ENCODE assay signal across 21 mouse cellular contexts in the genomic region with DNA sequence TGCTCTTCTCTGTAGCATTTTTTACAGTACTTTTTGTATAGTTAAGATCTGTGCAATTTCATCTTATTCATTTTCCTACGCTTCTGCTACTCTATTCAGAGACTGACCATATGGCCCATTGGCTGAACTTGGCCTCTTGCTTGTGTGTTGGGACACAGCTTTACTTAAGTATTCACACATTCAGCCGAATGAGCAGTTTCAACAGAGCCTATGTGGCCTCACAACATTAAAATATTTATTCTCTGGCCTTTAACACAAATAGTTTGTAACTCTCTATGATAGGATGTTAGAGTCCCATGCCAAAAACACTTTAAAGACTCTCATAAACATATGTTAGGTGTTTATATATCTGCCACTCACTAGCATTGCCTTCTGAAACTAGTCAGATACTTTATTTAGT.
DNase-seq lines count a peak whose midpoint lies in the region; ATAC-seq and TF ChIP-seq lines count a peak whose summit lies in the region.
"Had no signal": no experiment of that assay in that cellular context is flagged by ENCODE, and none has a peak within 500 bp of the region (broad histone marks: within the 10 kb centered on the region; RNA-seq: fewer than 3 reads in every experiment).

No protein-coding gene starts in this region.

- DNase-seq in heart, adult 11 months, result peak; percentile 56
- DNase-seq in lung, postnatal 36 days, result no peak
- peak; percentile 25 for DNase-seq in brain, embryonic 14.5 days (ENCODE audit: low read depth)
- DNase-seq in retina, embryonic 14.5 days (ENCODE audit: low spot score), result no peak
- DNase-seq: adrenal gland, postnatal 36 days; cerebellum, adult 11 months; cerebellum, adult 9-11 months; kidney, adult 18-20 months; layer of hippocampus, adult 9-11 months; right cerebral cortex, postnatal 14 days; spleen, adult 18-20 months; thymus, adult 2 months; thymus, postnatal 4 days had no signal

- H3K9me3 ChIP-seq in heart, embryonic 12.5 days (replicated peaks), result no peaks in the 10 kb centered on the region
- H3K9me3 ChIP-seq in lung, embryonic 16.5 days (ENCODE audit: control insufficient read depth, low read length), result no peaks in the 10 kb centered on the region
- no peaks in the 10 kb centered on the region for H3K9me3 ChIP-seq in stomach, embryonic 16.5 days (replicated peaks; ENCODE audit: control insufficient read depth, low read length)
- H3K9me3 ChIP-seq: embryonic facial prominence, embryonic 15.5 days; hindbrain, embryonic 10.5 days; midbrain, embryonic 12.5 days had no signal

- H3K36me3 ChIP-seq in heart, embryonic 12.5 days, result no peaks in the 10 kb centered on the region
- no peaks in the 10 kb centered on the region for H3K36me3 ChIP-seq in lung, embryonic 16.5 days (ENCODE audit: control insufficient read depth, insufficient read depth, low read length)
- no peaks in the 10 kb centered on the region for H3K36me3 ChIP-seq in stomach, embryonic 16.5 days (ENCODE audit: control insufficient read depth, insufficient read depth, low read length)
- H3K36me3 ChIP-seq: embryonic facial prominence, embryonic 15.5 days; hindbrain, embryonic 10.5 days; midbrain, embryonic 12.5 days had no signal

- no peak overlapping the region for H3K4me3 ChIP-seq in heart, embryonic 12.5 days
- no peak overlapping the region for H3K4me3 ChIP-seq in lung, embryonic 16.5 days (ENCODE audit: low read length)
- H3K4me3 ChIP-seq in stomach, embryonic 16.5 days (replicated peaks; ENCODE audit: low read length), result no peak overlapping the region
- H3K4me3 ChIP-seq: embryonic facial prominence, embryonic 15.5 days; hindbrain, embryonic 10.5 days; midbrain, embryonic 12.5 days had no signal

- TF ChIP-seq CTCF in brain, embryonic 14.5 days (IDR thresholded peaks at IDR 0.05; ENCODE audit: borderline replicate concordance, extremely low read depth, insufficient read depth, insufficient read length), result no peak

- no peak for ATAC-seq in heart, embryonic 12.5 days (ENCODE audit: insufficient number of reproducible peaks, low FRiP score)
- ATAC-seq in lung, embryonic 16.5 days (ENCODE audit: low read depth), result peak; percentile 62
- peak; percentile 53; the same call in 1 of the 2 replicates for ATAC-seq in stomach, embryonic 16.5 days (ENCODE audit: insufficient read depth, low FRiP score)
- ATAC-seq: CD4-positive, CD25-positive, alpha-beta regulatory T cell, adult 4 months had no signal

- 80% methylated on average over 2 of the region's 2 CpGs for WGBS in heart, embryonic 12.5 days
- WGBS in lung, embryonic 16.5 days, result 44% methylated on average over 2 of the region's 2 CpGs
- WGBS in stomach, embryonic 16.5 days, result 51% methylated on average over 2 of the region's 2 CpGs

- TF ChIP-seq POLR2A in brain, embryonic 14.5 days (IDR thresholded peaks at IDR 0.05; ENCODE audit: borderline replicate concordance, extremely low read depth, insufficient read depth, insufficient read length, poor library complexity, severe bottlenecking), result no peak

- H3K4me1 ChIP-seq in heart, embryonic 12.5 days (replicated peaks), result 0 out of 2 replicates have a peak, but pooled peaks cover 2% of the 10 kb centered on the region
- H3K4me1 ChIP-seq in lung, embryonic 16.5 days (replicated peaks; ENCODE audit: control insufficient read depth, insufficient read depth, low read length), result peaks cover 2% of the 10 kb centered on the region; the same call in 1 of the 2 replicates
- peaks cover 13% of the 10 kb centered on the region for H3K4me1 ChIP-seq in stomach, embryonic 16.5 days (ENCODE audit: control insufficient read depth, insufficient read depth, low read length)

- H3K9ac ChIP-seq in heart, embryonic 12.5 days, result no peak overlapping the region
- no peak overlapping the region for H3K9ac ChIP-seq in lung, embryonic 16.5 days (ENCODE audit: low read length)
- H3K9ac ChIP-seq in stomach, embryonic 16.5 days (ENCODE audit: low read length), result no peak overlapping the region
- H3K9ac ChIP-seq: embryonic facial prominence, embryonic 15.5 days; forebrain, postnatal 0 days; midbrain, embryonic 12.5 days had no signal

- no peak overlapping the region for H3K4me2 ChIP-seq in heart, embryonic 12.5 days
- H3K4me2 ChIP-seq in lung, embryonic 16.5 days (ENCODE audit: low read depth, low read length), result no peak overlapping the region
- H3K4me2 ChIP-seq in stomach, embryonic 16.5 days (ENCODE audit: low read depth, low read length), result no peak overlapping the region
- H3K4me2 ChIP-seq: embryonic facial prominence, embryonic 15.5 days; midbrain, embryonic 12.5 days had no signal

- H3K27ac ChIP-seq in heart, embryonic 12.5 days (ENCODE audit: poor library complexity, severe bottlenecking), result no peak overlapping the region; the same call in 1 of the 2 replicates
- H3K27ac ChIP-seq in lung, embryonic 16.5 days (ENCODE audit: low read length), result no peak overlapping the region
- no peak overlapping the region; the same call in 1 of the 2 replicates for H3K27ac ChIP-seq in stomach, embryonic 16.5 days (ENCODE audit: low read length)
- H3K27ac ChIP-seq: embryonic facial prominence, embryonic 15.5 days; midbrain, embryonic 12.5 days had no signal

- no peaks in the 10 kb centered on the region for H3K27me3 ChIP-seq in heart, embryonic 12.5 days (replicated peaks)
- H3K27me3 ChIP-seq in lung, embryonic 16.5 days (ENCODE audit: control insufficient read depth, insufficient read depth, low read depth, low read length), result no peaks in the 10 kb centered on the region
- H3K27me3 ChIP-seq in stomach, embryonic 16.5 days (ENCODE audit: control insufficient read depth, insufficient read depth, low read length), result no peaks in the 10 kb centered on the region
- H3K27me3 ChIP-seq: embryonic facial prominence, embryonic 15.5 days; midbrain, embryonic 12.5 days had no signal

Comparison
In these comparisons a context has a peak if more than half of its experiments do, and no peak if none do; other contexts are left out.
1. DNase-seq: peak in heart, adult 11 months (single experiment) and brain, embryonic 14.5 days (single experiment); none in lung, postnatal 36 days (single experiment) and retina, embryonic 14.5 days (single experiment).